Comparison of ENCODE assay signal across 1 mouse cellular context in genomic region chr17:87044364-87044763, GRCm38 (mm10).
TF ChIP-seq lines count a peak whose summit lies in the region.

No protein-coding gene starts in this region.

TF ChIP-seq in CH12.LX, 34 proteins besides CTCF, POLR2A, EP300 and RAD21 (continued from another document):
- TF ChIP-seq UBTF (IDR thresholded peaks at IDR 0.05; ENCODE audit: low read depth, low read length) (no peak), MEF2A (IDR thresholded peaks at IDR 0.05; ENCODE audit: borderline replicate concordance, low read depth, low read length) (peak; percentile 67), ZC3H11A (IDR thresholded peaks at IDR 0.05; ENCODE audit: low read depth, low read length) (peak; percentile 95), JUN (IDR thresholded peaks at IDR 0.05; ENCODE audit: insufficient read depth, low read depth, low read length) (no peak), IRF4 (IDR thresholded peaks at IDR 0.05; ENCODE audit: low read depth, low read length) (peak; percentile 71; the same call in 1 of the 2 replicates), ETS1 (conservative IDR thresholded peaks at IDR 0.05; ENCODE audit: low read depth, low read length) (no peak), POLR2AphosphoS2 (IDR thresholded peaks at IDR 0.05; ENCODE audit: low read depth, low read length) (no peak), TBP (conservative IDR thresholded peaks at IDR 0.05; ENCODE audit: low read depth, low read length) (no peak), KAT2A (IDR thresholded peaks at IDR 0.05; ENCODE audit: insufficient replicate concordance, low read length) (no peak), E2F4 (IDR thresholded peaks at IDR 0.05; ENCODE audit: insufficient replicate concordance, low read depth, low read length) (no peak), GABPA (IDR thresholded peaks at IDR 0.05; ENCODE audit: insufficient replicate concordance, low read depth, low read length) (no peak), MAFK (IDR thresholded peaks at IDR 0.05; ENCODE audit: insufficient replicate concordance, low read length) (peak; percentile 25; the same call in 1 of the 2 replicates)
